Mouse (Mus musculus): ENCODE measurements at regions not wholly inside any gene's neighbourhood (a gene's known extent, or its start where the extent isn't known, plus 50 kb on each side); places are given as distances from the start of the nearest gene placed in this dataset.
"Not testable (repeated sequence)": the region's sequence is repeated elsewhere in the genome, so short reads cannot be mapped to it uniquely, and the experiment has no call there.

GRCm38 (mm10) chr17:47246605-47247004, 122.1 kb upstream of the Mrps10 start:
- H3K4me3 ChIP-seq (ENCODE audit: insufficient read depth, poor library complexity, severe bottlenecking), result no peak overlapping the region
- no peak overlapping the region for H3ac ChIP-seq (ENCODE audit: control insufficient read depth, insufficient read length, low read depth)
- H3K36me3 ChIP-seq (ENCODE audit: control insufficient read depth, insufficient read depth), result no peaks in the 10 kb centered on the region
- TF ChIP-seq USF1 (IDR thresholded peaks at IDR 0.05; ENCODE audit: low read depth) (no peak), CEBPB (IDR thresholded peaks at IDR 0.05; ENCODE audit: low read depth) (no peak), FOSL1 (IDR thresholded peaks at IDR 0.05; ENCODE audit: insufficient read depth, low read length, poor library complexity, severe bottlenecking) (no peak)
- no peaks in the 10 kb centered on the region for H3K27me3 ChIP-seq (ENCODE audit: control insufficient read depth, insufficient read depth, insufficient read length)
- H3K79me3 ChIP-seq (ENCODE audit: low read depth), result no peaks in the 10 kb centered on the region
- no peaks in the 10 kb centered on the region for H3K79me2 ChIP-seq (ENCODE audit: control insufficient read depth, insufficient read depth)

GRCm38 (mm10) chr17:47245635-47246034, 123.1 kb upstream of the Mrps10 start:
- no peak overlapping the region for H3K4me3 ChIP-seq (ENCODE audit: insufficient read depth, poor library complexity, severe bottlenecking)
- no peak overlapping the region for H3ac ChIP-seq (ENCODE audit: control insufficient read depth, insufficient read length, low read depth)
- no peak for TF ChIP-seq USF1 (IDR thresholded peaks at IDR 0.05; ENCODE audit: low read depth)
- TF ChIP-seq FOSL1 (IDR thresholded peaks at IDR 0.05; ENCODE audit: insufficient read depth, low read length, poor library complexity, severe bottlenecking), result no peak
- no peak for TF ChIP-seq MYOD1 (IDR thresholded peaks at IDR 0.05; ENCODE audit: control insufficient read depth, insufficient read length, low read depth)
- TF ChIP-seq MAX (IDR thresholded peaks at IDR 0.05), result no peak
- no peak for TF ChIP-seq CTCF (IDR thresholded peaks at IDR 0.05; ENCODE audit: control insufficient read depth, insufficient read depth, insufficient read length)
- no peak for TF ChIP-seq MYOG (IDR thresholded peaks at IDR 0.05; ENCODE audit: control insufficient read depth, extremely low read depth, insufficient read length)
- no peak for TF ChIP-seq CEBPB (IDR thresholded peaks at IDR 0.05; ENCODE audit: low read depth)
- no peaks in the 10 kb centered on the region for H3K36me3 ChIP-seq (ENCODE audit: control insufficient read depth, insufficient read depth)
- H3K27me3 ChIP-seq (ENCODE audit: control insufficient read depth, insufficient read depth, insufficient read length), result no peaks in the 10 kb centered on the region
- H3K79me2 ChIP-seq (ENCODE audit: control insufficient read depth, insufficient read depth), result no peaks in the 10 kb centered on the region
- H3K79me3 ChIP-seq (ENCODE audit: low read depth), result no peaks in the 10 kb centered on the region

GRCm38 (mm10) chr17:47239086-47239485, 129.6 kb upstream of the Mrps10 start:
- TF ChIP-seq CEBPB (IDR thresholded peaks at IDR 0.05; ENCODE audit: low read depth) (no peak), USF1 (IDR thresholded peaks at IDR 0.05; ENCODE audit: low read depth) (no peak), MYOD1 (IDR thresholded peaks at IDR 0.05; ENCODE audit: control insufficient read depth, insufficient read length, low read depth) (no peak), MYOG (IDR thresholded peaks at IDR 0.05; ENCODE audit: control insufficient read depth, extremely low read depth, insufficient read length) (no peak), MAX (IDR thresholded peaks at IDR 0.05) (no peak)

GRCm38 (mm10) chr17:47237881-47238280, 130.8 kb upstream of the Mrps10 start:
- not testable (repeated sequence) for H3K4me3 ChIP-seq (ENCODE audit: insufficient read depth, poor library complexity, severe bottlenecking); H3K27me3 ChIP-seq (ENCODE audit: control insufficient read depth, insufficient read depth, insufficient read length); H3K79me3 ChIP-seq (ENCODE audit: low read depth); H3ac ChIP-seq (ENCODE audit: control insufficient read depth, insufficient read length, low read depth); H3K79me2 ChIP-seq (ENCODE audit: control insufficient read depth, insufficient read depth)
- peaks cover 11% of the 10 kb centered on the region for H3K36me3 ChIP-seq (ENCODE audit: control insufficient read depth, insufficient read depth)

More at GRCm38 (mm10) chr17:47239086-47239485, 129.6 kb upstream of the Mrps10 start:
- Histone ChIP-seq H3K27me3 (ENCODE audit: control insufficient read depth, insufficient read depth, insufficient read length) (no peaks in the 10 kb centered on the region), H3K79me3 (ENCODE audit: low read depth) (no peaks in the 10 kb centered on the region), H3K79me2 (ENCODE audit: control insufficient read depth, insufficient read depth) (no peaks in the 10 kb centered on the region), H3K36me3 (ENCODE audit: control insufficient read depth, insufficient read depth) (peaks cover 9% of the 10 kb centered on the region), H3ac (ENCODE audit: control insufficient read depth, insufficient read length, low read depth) (no peak overlapping the region), H3K4me3 (ENCODE audit: insufficient read depth, poor library complexity, severe bottlenecking) (no peak overlapping the region)

GRCm38 (mm10) chr17:47234343-47234742, 134.3 kb upstream of the Mrps10 start:
- H3K36me3 ChIP-seq (ENCODE audit: control insufficient read depth, insufficient read depth), result peaks cover 18% of the 10 kb centered on the region
- H3K79me3 ChIP-seq (ENCODE audit: low read depth), result no peaks in the 10 kb centered on the region
- no peak overlapping the region for H3K4me3 ChIP-seq (ENCODE audit: insufficient read depth, poor library complexity, severe bottlenecking)
- TF ChIP-seq FOSL1 (IDR thresholded peaks at IDR 0.05; ENCODE audit: insufficient read depth, low read length, poor library complexity, severe bottlenecking), result no peak
- no peak for TF ChIP-seq MYOG (IDR thresholded peaks at IDR 0.05; ENCODE audit: control insufficient read depth, extremely low read depth, insufficient read length)
- H3ac ChIP-seq (ENCODE audit: control insufficient read depth, insufficient read length, low read depth), result no peak overlapping the region
- H3K27me3 ChIP-seq (ENCODE audit: control insufficient read depth, insufficient read depth, insufficient read length), result no peaks in the 10 kb centered on the region
- H3K79me2 ChIP-seq (ENCODE audit: control insufficient read depth, insufficient read depth), result no peaks in the 10 kb centered on the region

- Histone ChIP-seq H3K27me3 (ENCODE audit: control insufficient read depth, insufficient read depth, insufficient read length) (no peaks in the 10 kb centered on the region), H3ac (ENCODE audit: control insufficient read depth, insufficient read length, low read depth) (no peak overlapping the region), H3K79me2 (ENCODE audit: control insufficient read depth, insufficient read depth) (no peaks in the 10 kb centered on the region), H3K4me3 (ENCODE audit: insufficient read depth, poor library complexity, severe bottlenecking) (no peak overlapping the region), H3K36me3 (ENCODE audit: control insufficient read depth, insufficient read depth) (peaks cover 21% of the 10 kb centered on the region), H3K79me3 (ENCODE audit: low read depth) (peaks cover 2% of the 10 kb centered on the region)
- no peak for TF ChIP-seq CTCF (IDR thresholded peaks at IDR 0.05; ENCODE audit: control insufficient read depth, insufficient read depth, insufficient read length)
- TF ChIP-seq MYOD1 (IDR thresholded peaks at IDR 0.05; ENCODE audit: control insufficient read depth, insufficient read length, low read depth), result no peak
- no peak for TF ChIP-seq MAX (IDR thresholded peaks at IDR 0.05)
- TF ChIP-seq MYOG (IDR thresholded peaks at IDR 0.05; ENCODE audit: control insufficient read depth, extremely low read depth, insufficient read length), result no peak
- TF ChIP-seq FOSL1 (IDR thresholded peaks at IDR 0.05; ENCODE audit: insufficient read depth, low read length, poor library complexity, severe bottlenecking), result no peak
- no peak for TF ChIP-seq USF1 (IDR thresholded peaks at IDR 0.05; ENCODE audit: low read depth)
- TF ChIP-seq CEBPB (IDR thresholded peaks at IDR 0.05; ENCODE audit: low read depth), result no peak
Observed at GRCm38 (mm10) chr17:47233003-47233678, 135.5 kb upstream of the Mrps10 start.

Measured in C2C12 (cell line).